Mouse (Mus musculus) lung, postnatal 0 days (tissue): ENCODE measurements at regions not wholly inside any gene's neighbourhood (a gene's known extent, or its start where the extent isn't known, plus 50 kb on each side); places are given as distances from the start of the nearest gene placed in this dataset.

Experiments
- CTCF ChIP-seq: IDR thresholded peaks from 2 replicates; pipeline ENCODE4 v1.5.1; 2016; ENCODE audit warnings: antibody characterized with exemption, mild to moderate bottlenecking
- EP300 ChIP-seq: IDR thresholded peaks from 2 replicates; pipeline ENCODE4 v1.6.1; 2016; ENCODE audit warnings: antibody characterized with exemption, mild to moderate bottlenecking, control low read depth

DNA sequence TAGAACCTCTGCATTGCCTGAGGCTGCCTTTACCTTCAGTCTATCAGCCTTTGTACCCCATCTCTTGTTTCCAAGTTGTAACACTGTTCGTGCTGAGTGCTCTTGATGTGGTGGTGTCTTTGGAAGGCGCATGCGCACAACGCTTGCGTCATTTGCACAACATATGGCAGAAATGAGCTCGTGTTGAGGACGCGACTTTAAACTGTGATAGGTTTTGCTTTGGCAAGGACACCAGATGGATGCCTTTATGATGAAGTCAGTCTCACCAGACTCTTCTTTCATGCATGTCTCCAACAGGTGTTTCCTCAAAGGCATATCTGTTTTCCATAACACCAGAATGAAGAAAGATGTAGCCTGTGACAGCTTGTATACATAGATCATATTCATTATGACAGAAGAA, 110.2 kb downstream of the Gm45692 start:
- TF ChIP-seq CTCF (no peak), EP300 (no peak)
